Mouse (Mus musculus) limb, embryonic 14.5 days (tissue): ENCODE measurements around the gene Gtsf1. TPM values are rescaled to one million over a fixed set of nuclear protein-coding genes. Genes with fewer than 3 reads are reported as not detected.
A peak's percentile ranks its signal among the peaks of the same experiment; 100 is the strongest.

Experiments
- ATAC-seq: fragments of 200-750 bp; cut with Nextera tagmentation; 2 replicates; pipeline ENCODE4 v1.8.0; 2017; ENCODE audit warnings: low read depth, moderate number of reproducible peaks, moderate TSS enrichment; ENCODE audit not compliant: low FRiP score
- DNase-seq: peaks from one replicate; pipeline ENCODE4 v3.0.0-alpha.2; 2015; ENCODE audit warnings: low spot score
- H3K27ac ChIP-seq: fragments of 300-500 bp; sonication (generic); replicated peaks from 2 replicates; pipeline ENCODE4 v1.5.1; 2014; ENCODE audit warnings: low read depth, mild to moderate bottlenecking, low read length, moderate library complexity, mixed read lengths
- H3K27me3 ChIP-seq: fragments of 300-500 bp; sonication (generic); 2 replicates; pipeline ENCODE4 v1.6.1; 2014; ENCODE audit warnings: low read length, mixed read lengths; ENCODE audit not compliant: control insufficient read depth, insufficient read depth
- H3K36me3 ChIP-seq: fragments of 300-500 bp; sonication (generic); 2 replicates; pipeline ENCODE4 v1.6.1; 2014; ENCODE audit warnings: mild to moderate bottlenecking, low read length, moderate library complexity, mixed read lengths; ENCODE audit not compliant: control insufficient read depth, insufficient read depth
- H3K4me1 ChIP-seq: fragments of 300-500 bp; sonication (generic); 2 replicates; pipeline ENCODE4 v1.6.1; 2014; ENCODE audit warnings: antibody characterized with exemption, low read length, mixed read lengths; ENCODE audit not compliant: control insufficient read depth, insufficient read depth
- H3K4me2 ChIP-seq: fragments of 300-500 bp; sonication (generic); replicated peaks from 2 replicates; pipeline ENCODE4 v1.6.1; 2014; ENCODE audit warnings: low read depth, mild to moderate bottlenecking, low read length, moderate library complexity; ENCODE audit not compliant: severe bottlenecking
- H3K4me3 ChIP-seq: fragments of 300-500 bp; sonication (generic); replicated peaks from 2 replicates; pipeline ENCODE4 v1.5.1; 2014; ENCODE audit warnings: low read length
- H3K9ac ChIP-seq: fragments of 300-500 bp; sonication (generic); 2 replicates; pipeline ENCODE4 v1.6.1; 2014; ENCODE audit warnings: mild to moderate bottlenecking, low read depth, low read length, moderate library complexity; ENCODE audit not compliant: severe bottlenecking
- H3K9me3 ChIP-seq: fragments of 300-500 bp; sonication (generic); 2 replicates; pipeline ENCODE4 v1.6.1; 2016; ENCODE audit warnings: low read length; ENCODE audit not compliant: control insufficient read depth
- POLR2A ChIP-seq: fragments of 200-500 bp; IDR thresholded peaks from 2 replicates; pipeline ENCODE4 v1.8.0; 2012; ENCODE audit warnings: inconsistent platforms, mild to moderate bottlenecking, moderate library complexity, borderline replicate concordance; ENCODE audit not compliant: insufficient read depth, insufficient read length; ENCODE audit errors: extremely low read depth
- WGBS: fragments of 180-500 bp; shearing (Covaris S2); extraction: QIAGEN DNeasy Blood & Tissue Kit; methylation state at CpG from one replicate; pipeline ENCODE4 v1.1.7; 2014; 5-methylcytosine and 5-hydroxymethylcytosine counted together
- polyA plus RNA-seq, 2 experiments: library from polyadenylated mRNA; depleted of rRNA in 1 of 2; stranded (reverse) in 1 of 2; unstranded in 1 of 2; fragments of >200 nt; fragmentation: Nextera tagmentation in 1 of 2; extraction: Ambion mirVana in 1 of 2; gene quantifications; 2 replicates each; pipeline versions ENCODE4 v1.2.1 to v1.2.3; 2012 to 2014

Gene Gtsf1
- polyA plus RNA-seq, 2 experiments, result 0.10 TPM; not detected in 1

- no peak for ATAC-seq
- Histone ChIP-seq H3K9ac (no peak overlapping the region), H3K27me3 (no peaks in the 10 kb centered on the region), H3K4me1 (peaks cover 14% of the 10 kb centered on the region), H3K4me3 (no peak overlapping the region), H3K36me3 (peaks cover 70% of the 10 kb centered on the region), H3K4me2 (no peak overlapping the region), H3K27ac (no peak overlapping the region), H3K9me3 (no peaks in the 10 kb centered on the region)
- no peak for DNase-seq
- WGBS, result 83% methylated on average over 4 of the region's 4 CpGs
- TF ChIP-seq POLR2A, result no peak
Observed at GRCm38 (mm10) chr15:103355420-103355819, 74.8 kb downstream of the Gtsf1 start.

- Histone ChIP-seq H3K9ac (no peak overlapping the region), H3K4me2 (no peak overlapping the region), H3K27ac (no peak overlapping the region), H3K4me1 (peaks cover 14% of the 10 kb centered on the region), H3K27me3 (no peaks in the 10 kb centered on the region), H3K36me3 (peaks cover 77% of the 10 kb centered on the region), H3K4me3 (no peak overlapping the region), H3K9me3 (no peaks in the 10 kb centered on the region)
- no peak for DNase-seq
- TF ChIP-seq POLR2A, result no peak
- WGBS, result 93% methylated on average over 2 of the region's 2 CpGs
- ATAC-seq, result no peak
Observed at GRCm38 (mm10) chr15:103354690-103355089, 75.6 kb downstream of the Gtsf1 start.

GRCm38 (mm10) chr15:103353511-103354256, 76.6 kb downstream of the Gtsf1 start:
- ATAC-seq, result no peak
- H3K36me3 ChIP-seq, result peaks cover 87% of the 10 kb centered on the region
- no peak for DNase-seq
- H3K9ac ChIP-seq, result no peak overlapping the region
- no peaks in the 10 kb centered on the region for H3K27me3 ChIP-seq
- H3K4me2 ChIP-seq, result no peak overlapping the region
- 91% methylated on average over 11 of the region's 11 CpGs for WGBS
- H3K4me1 ChIP-seq, result peaks cover 6% of the 10 kb centered on the region
- H3K27ac ChIP-seq, result no peak overlapping the region
- no peak overlapping the region for H3K4me3 ChIP-seq
- TF ChIP-seq POLR2A, result no peak
- no peaks in the 10 kb centered on the region for H3K9me3 ChIP-seq

GRCm38 (mm10) chr15:103352856-103353255, 77.4 kb downstream of the Gtsf1 start:
- Histone ChIP-seq H3K9me3 (no peaks in the 10 kb centered on the region), H3K4me1 (no peaks in the 10 kb centered on the region), H3K9ac (no peak overlapping the region), H3K36me3 (peaks cover 96% of the 10 kb centered on the region), H3K27me3 (no peaks in the 10 kb centered on the region), H3K4me2 (no peak overlapping the region), H3K4me3 (no peak overlapping the region), H3K27ac (no peak overlapping the region)
- 44% methylated on average over 4 of the region's 4 CpGs for WGBS
- no peak for TF ChIP-seq POLR2A
- DNase-seq (peak; percentile 76), ATAC-seq (no peak)

Other genes starting within 250 kb of the Gtsf1 start
- gene Cbx5, start 190.7 kb downstream of the Gtsf1 start, polyA plus RNA-seq (2012; rRNA removed), result 78.3 and 81.4 TPM in 2 replicates
- 122 and 131 TPM in 2 replicates for gene Cbx5, start 190.7 kb downstream of the Gtsf1 start, polyA plus RNA-seq (2014; fragmentation: Nextera tagmentation; extraction: Ambion mirVana)
- gene Hnrnpa1, start 190.0 kb downstream of the Gtsf1 start, polyA plus RNA-seq (2012; rRNA removed), result 830 and 1,175 TPM in 2 replicates
- 704 and 769 TPM in 2 replicates for gene Hnrnpa1, start 190.0 kb downstream of the Gtsf1 start, polyA plus RNA-seq (2014; fragmentation: Nextera tagmentation; extraction: Ambion mirVana)
- 1.5 and 3.4 TPM in 2 replicates for gene Nfe2, start 172.1 kb downstream of the Gtsf1 start, polyA plus RNA-seq (2012; rRNA removed)
- gene Nfe2, start 172.1 kb downstream of the Gtsf1 start, polyA plus RNA-seq (2014; fragmentation: Nextera tagmentation; extraction: Ambion mirVana), result 1.5 and 2.4 TPM in 2 replicates
- 200 and 228 TPM in 2 replicates for gene Copz1, start 157.8 kb downstream of the Gtsf1 start, polyA plus RNA-seq (2012; rRNA removed)
- 292 and 298 TPM in 2 replicates for gene Copz1, start 157.8 kb downstream of the Gtsf1 start, polyA plus RNA-seq (2014; fragmentation: Nextera tagmentation; extraction: Ambion mirVana)
- 0.34 and 0.53 TPM in 2 replicates for gene Gpr84, start 119.9 kb downstream of the Gtsf1 start, polyA plus RNA-seq (2012; rRNA removed)
- gene Gpr84, start 119.9 kb downstream of the Gtsf1 start, polyA plus RNA-seq (2014; fragmentation: Nextera tagmentation; extraction: Ambion mirVana), result 0.23 and 0.51 TPM in 2 replicates
- 23.4 and 28.8 TPM in 2 replicates for gene Zfp385a, start 90.4 kb downstream of the Gtsf1 start, polyA plus RNA-seq (2012; rRNA removed)
- 16.4 and 19.1 TPM in 2 replicates for gene Zfp385a, start 90.4 kb downstream of the Gtsf1 start, polyA plus RNA-seq (2014; fragmentation: Nextera tagmentation; extraction: Ambion mirVana)
- 71.2 and 91.3 TPM in 2 replicates for gene Itga5, start 63.7 kb downstream of the Gtsf1 start, polyA plus RNA-seq (2012; rRNA removed)
- gene Itga5, start 63.7 kb downstream of the Gtsf1 start, polyA plus RNA-seq (2014; fragmentation: Nextera tagmentation; extraction: Ambion mirVana), result 63.4 and 66.5 TPM in 2 replicates
- not detected in 2 replicates for gene Gtsf2, start 18.0 kb upstream of the Gtsf1 start, polyA plus RNA-seq (2012; rRNA removed)
- gene Gtsf2, start 18.0 kb upstream of the Gtsf1 start, polyA plus RNA-seq (2014; fragmentation: Nextera tagmentation; extraction: Ambion mirVana), result not detected in 2 replicates
- 4.5 TPM in 2 replicates for gene Nckap1l, start 23.3 kb upstream of the Gtsf1 start, polyA plus RNA-seq (2012; rRNA removed)
- 3.9 TPM in 2 replicates for gene Nckap1l, start 23.3 kb upstream of the Gtsf1 start, polyA plus RNA-seq (2014; fragmentation: Nextera tagmentation; extraction: Ambion mirVana)
- gene Pde1b, start 72.6 kb upstream of the Gtsf1 start, polyA plus RNA-seq (2012; rRNA removed), result 6.9 and 7.1 TPM in 2 replicates
- gene Pde1b, start 72.6 kb upstream of the Gtsf1 start, polyA plus RNA-seq (2014; fragmentation: Nextera tagmentation; extraction: Ambion mirVana), result 4.4 TPM in 2 replicates
- gene Ppp1r1a, start 107.5 kb upstream of the Gtsf1 start, polyA plus RNA-seq (2012; rRNA removed), result 6.3 and 6.7 TPM in 2 replicates
- gene Ppp1r1a, start 107.5 kb upstream of the Gtsf1 start, polyA plus RNA-seq (2014; fragmentation: Nextera tagmentation; extraction: Ambion mirVana), result 9.6 and 11.2 TPM in 2 replicates
- gene Glycam1, start 134.6 kb upstream of the Gtsf1 start, polyA plus RNA-seq (2012; rRNA removed), result not detected in 2 replicates
- not detected in 2 replicates for gene Glycam1, start 134.6 kb upstream of the Gtsf1 start, polyA plus RNA-seq (2014; fragmentation: Nextera tagmentation; extraction: Ambion mirVana)